Mouse (Mus musculus): ENCODE measurements around the gene Bdkrb2. TPM values are rescaled to one million over a fixed set of nuclear protein-coding genes. Genes with fewer than 3 reads are reported as not detected.
A peak's percentile ranks its signal among the peaks of the same experiment; 100 is the strongest.

Bdkrb2 gene
- total and polyA plus RNA-seq, 3 experiments, result 0.01 to 0.05 TPM; not detected in 1

DNA sequence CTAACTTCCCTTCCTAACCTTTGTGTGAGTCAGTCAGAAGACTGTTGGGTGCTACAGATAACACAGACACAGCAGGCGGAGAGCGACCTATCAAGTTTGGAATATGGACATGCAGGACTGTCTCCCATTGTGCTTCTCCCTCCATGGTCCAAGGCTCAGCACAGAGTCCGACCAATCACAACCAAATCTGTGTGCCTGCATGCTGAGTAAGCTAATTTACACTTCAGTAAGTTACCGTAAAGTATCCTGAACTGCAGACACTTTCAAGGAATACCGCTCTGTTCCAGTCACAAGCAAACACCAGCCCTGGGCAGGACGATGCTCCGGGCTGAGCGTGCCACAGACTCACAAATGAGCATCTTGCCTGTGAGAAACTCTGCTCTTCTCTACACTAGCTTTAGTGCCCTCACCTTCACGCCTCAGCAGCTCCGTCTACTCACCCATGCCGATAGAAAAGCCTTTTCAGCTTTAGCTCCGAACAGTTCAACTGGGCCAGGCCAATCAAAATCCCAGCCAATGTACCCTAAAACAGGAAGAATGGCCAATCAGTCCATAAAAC is 60.0 kb downstream of the Bdkrb2 start:
- Histone ChIP-seq H3K9me3 (replicated peaks) (no peaks in the 10 kb centered on the region), H3K27me3 (ENCODE audit: insufficient read depth, low read length) (no peaks in the 10 kb centered on the region), H3K4me1 (ENCODE audit: insufficient read depth, low read depth, low read length) (peaks cover 7% of the 10 kb centered on the region; the same call in 1 of the 2 replicates), H3K36me3 (replicated peaks) (peaks cover 85% of the 10 kb centered on the region), H3K4me3 (ENCODE audit: low read depth, low read length) (no peak overlapping the region)
- DNase-seq (ENCODE audit: low spot score), result no peak
- ATAC-seq (ENCODE audit: extremely low read depth, insufficient number of reproducible peaks, low FRiP score, poor library complexity, severe bottlenecking), result no peak
- TF ChIP-seq GATA1 (IDR thresholded peaks at IDR 0.05; ENCODE audit: borderline replicate concordance, low read length), result no peak
- TF ChIP-seq CTCF (IDR thresholded peaks at IDR 0.05; ENCODE audit: low read depth, low read length), result no peak
- TF ChIP-seq POLR2AphosphoS5 (IDR thresholded peaks at IDR 0.05; ENCODE audit: insufficient replicate concordance, low read depth, low read length), result no peak
- no peak for TF ChIP-seq TAL1 (conservative IDR thresholded peaks at IDR 0.05; ENCODE audit: low read depth, low read length)
- TF ChIP-seq GATA2 (IDR thresholded peaks at IDR 0.05; ENCODE audit: borderline replicate concordance, low read depth, low read length), result no peak

DNA sequence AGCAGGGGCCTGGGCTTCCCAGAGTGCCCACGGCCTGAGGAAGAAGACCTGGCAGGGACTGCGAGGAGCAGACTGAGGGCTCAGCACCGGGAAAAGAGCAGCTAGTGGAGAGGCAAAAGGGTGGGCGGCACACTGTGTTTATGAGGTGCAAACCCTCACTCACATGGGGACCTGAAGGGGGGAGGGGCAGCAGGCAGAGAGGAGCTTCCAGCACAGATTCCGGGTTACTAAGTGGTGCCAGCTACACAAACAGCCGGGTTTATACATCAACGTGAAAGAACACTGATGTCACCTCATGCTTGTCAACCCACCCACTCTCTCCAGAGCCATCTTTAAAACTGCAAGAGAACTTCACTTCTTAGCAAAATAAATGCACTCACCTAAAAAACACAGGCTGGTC is 62.8 kb downstream of the Bdkrb2 start:
- H3K36me3 ChIP-seq (replicated peaks), result peaks cover 72% of the 10 kb centered on the region
- H3K9me3 ChIP-seq (replicated peaks), result peaks cover 2% of the 10 kb centered on the region; the same call in 1 of the 2 replicates
- H3K27me3 ChIP-seq (ENCODE audit: insufficient read depth, low read length), result no peaks in the 10 kb centered on the region
- DNase-seq (ENCODE audit: low spot score) (no peak), ATAC-seq (ENCODE audit: extremely low read depth, insufficient number of reproducible peaks, low FRiP score, poor library complexity, severe bottlenecking) (no peak)
- H3K4me3 ChIP-seq (ENCODE audit: low read depth, low read length), result no peak overlapping the region
- peaks cover 2% of the 10 kb centered on the region; the same call in 1 of the 2 replicates for H3K4me1 ChIP-seq (ENCODE audit: insufficient read depth, low read depth, low read length)
- TF ChIP-seq GATA2 (IDR thresholded peaks at IDR 0.05; ENCODE audit: borderline replicate concordance, low read depth, low read length) (no peak), TAL1 (conservative IDR thresholded peaks at IDR 0.05; ENCODE audit: low read depth, low read length) (no peak), CTCF (IDR thresholded peaks at IDR 0.05; ENCODE audit: low read depth, low read length) (no peak), POLR2AphosphoS5 (IDR thresholded peaks at IDR 0.05; ENCODE audit: insufficient replicate concordance, low read depth, low read length) (no peak), GATA1 (IDR thresholded peaks at IDR 0.05; ENCODE audit: borderline replicate concordance, low read length) (no peak)

GRCm38 (mm10) chr12:105634374-105635067 is 71.5 kb downstream of the Bdkrb2 start:
- no peak for ATAC-seq (ENCODE audit: extremely low read depth, insufficient number of reproducible peaks, low FRiP score, poor library complexity, severe bottlenecking)

DNA sequence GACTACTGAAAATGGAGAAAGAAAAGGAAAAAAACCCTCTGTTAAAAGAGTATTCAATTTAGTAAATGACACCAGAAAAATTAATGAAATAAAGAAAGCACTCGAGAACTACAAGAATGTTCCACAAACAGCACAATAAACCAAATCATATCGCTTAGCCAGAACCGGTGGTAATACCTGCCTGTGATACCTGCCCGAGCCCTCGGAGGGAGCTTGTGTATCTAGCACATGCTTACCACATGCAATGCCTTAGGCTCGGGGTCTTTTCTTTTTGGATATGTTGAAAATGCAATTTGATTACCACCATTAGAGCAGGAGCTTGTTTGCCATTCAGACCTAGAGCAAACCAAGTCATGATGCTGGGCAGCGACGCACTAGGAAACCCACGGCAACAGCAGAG is 73.5 kb downstream of the Bdkrb2 start:
- Histone ChIP-seq H3K4me3 (ENCODE audit: low read depth, low read length) (no peak overlapping the region), H3K27me3 (ENCODE audit: insufficient read depth, low read length) (no peaks in the 10 kb centered on the region), H3K4me1 (ENCODE audit: insufficient read depth, low read depth, low read length) (0 out of 2 replicates have a peak, but pooled peaks cover 2% of the 10 kb centered on the region), H3K9me3 (replicated peaks) (peaks cover 6% of the 10 kb centered on the region; the same call in 1 of the 2 replicates), H3K36me3 (replicated peaks) (peaks cover 98% of the 10 kb centered on the region)
- TF ChIP-seq CTCF (IDR thresholded peaks at IDR 0.05; ENCODE audit: low read depth, low read length) (no peak), TAL1 (conservative IDR thresholded peaks at IDR 0.05; ENCODE audit: low read depth, low read length) (no peak), GATA2 (IDR thresholded peaks at IDR 0.05; ENCODE audit: borderline replicate concordance, low read depth, low read length) (no peak), POLR2AphosphoS5 (IDR thresholded peaks at IDR 0.05; ENCODE audit: insufficient replicate concordance, low read depth, low read length) (no peak), GATA1 (IDR thresholded peaks at IDR 0.05; ENCODE audit: borderline replicate concordance, low read length) (no peak)
- DNase-seq (ENCODE audit: low spot score) (no peak), ATAC-seq (ENCODE audit: extremely low read depth, insufficient number of reproducible peaks, low FRiP score, poor library complexity, severe bottlenecking) (no peak)

More at GRCm38 (mm10) chr12:105634374-105635067, 71.5 kb downstream of the Bdkrb2 start:
- H3K4me3 ChIP-seq (ENCODE audit: low read depth, low read length), result no peak overlapping the region
- DNase-seq (ENCODE audit: low spot score), result no peak
- H3K36me3 ChIP-seq (replicated peaks), result peaks cover 86% of the 10 kb centered on the region
- no peak for TF ChIP-seq POLR2AphosphoS5 (IDR thresholded peaks at IDR 0.05; ENCODE audit: insufficient replicate concordance, low read depth, low read length)
- no peak for TF ChIP-seq CTCF (IDR thresholded peaks at IDR 0.05; ENCODE audit: low read depth, low read length)
- no peak for TF ChIP-seq GATA1 (IDR thresholded peaks at IDR 0.05; ENCODE audit: borderline replicate concordance, low read length)
- TF ChIP-seq GATA2 (IDR thresholded peaks at IDR 0.05; ENCODE audit: borderline replicate concordance, low read depth, low read length), result no peak
- TF ChIP-seq TAL1 (conservative IDR thresholded peaks at IDR 0.05; ENCODE audit: low read depth, low read length), result no peak
- H3K27me3 ChIP-seq (ENCODE audit: insufficient read depth, low read length), result no peaks in the 10 kb centered on the region
- peaks cover 15% of the 10 kb centered on the region for H3K9me3 ChIP-seq (replicated peaks)
- 0 out of 2 replicates have a peak, but pooled peaks cover 2% of the 10 kb centered on the region for H3K4me1 ChIP-seq (ENCODE audit: insufficient read depth, low read depth, low read length)

- DNase-seq (ENCODE audit: low spot score) (no peak), ATAC-seq (ENCODE audit: extremely low read depth, insufficient number of reproducible peaks, low FRiP score, poor library complexity, severe bottlenecking) (no peak)
- peaks cover 3% of the 10 kb centered on the region; the same call in 1 of the 2 replicates for H3K9me3 ChIP-seq (replicated peaks)
- H3K4me1 ChIP-seq (ENCODE audit: insufficient read depth, low read depth, low read length), result 0 out of 2 replicates have a peak, but pooled peaks cover 2% of the 10 kb centered on the region
- peaks cover 98% of the 10 kb centered on the region for H3K36me3 ChIP-seq (replicated peaks)
- H3K4me3 ChIP-seq (ENCODE audit: low read depth, low read length), result no peak overlapping the region
- TF ChIP-seq CTCF (IDR thresholded peaks at IDR 0.05; ENCODE audit: low read depth, low read length) (peak; percentile 47; the same call in 1 of the 2 replicates), GATA2 (IDR thresholded peaks at IDR 0.05; ENCODE audit: borderline replicate concordance, low read depth, low read length) (no peak)
- H3K27me3 ChIP-seq (ENCODE audit: insufficient read depth, low read length), result no peaks in the 10 kb centered on the region
Measured at GRCm38 (mm10) chr12:105637554-105637953, 74.5 kb downstream of the Bdkrb2 start.

- Histone ChIP-seq H3K4me1 (ENCODE audit: insufficient read depth, low read depth, low read length) (no peaks in the 10 kb centered on the region), H3K36me3 (replicated peaks) (peaks cover 98% of the 10 kb centered on the region), H3K4me3 (ENCODE audit: low read depth, low read length) (no peak overlapping the region), H3K9me3 (replicated peaks) (no peaks in the 10 kb centered on the region), H3K27me3 (ENCODE audit: insufficient read depth, low read length) (no peaks in the 10 kb centered on the region)
- TF ChIP-seq GATA1 (IDR thresholded peaks at IDR 0.05; ENCODE audit: borderline replicate concordance, low read length) (no peak), POLR2AphosphoS5 (IDR thresholded peaks at IDR 0.05; ENCODE audit: insufficient replicate concordance, low read depth, low read length) (no peak), TAL1 (conservative IDR thresholded peaks at IDR 0.05; ENCODE audit: low read depth, low read length) (no peak), GATA2 (IDR thresholded peaks at IDR 0.05; ENCODE audit: borderline replicate concordance, low read depth, low read length) (no peak), CTCF (IDR thresholded peaks at IDR 0.05; ENCODE audit: low read depth, low read length) (no peak)
- DNase-seq (ENCODE audit: low spot score) (no peak), ATAC-seq (ENCODE audit: extremely low read depth, insufficient number of reproducible peaks, low FRiP score, poor library complexity, severe bottlenecking) (no peak)
Measured at GRCm38 (mm10) chr12:105642770-105643321, 79.8 kb downstream of the Bdkrb2 start.

Other genes starting within 250 kb of the Bdkrb2 start
- gene Tunar, start 229.4 kb upstream of the Bdkrb2 start, total RNA-seq (2014; fragmentation: Nextera tagmentation), result not detected in 2 replicates
- 0.11 and 0.12 TPM in 2 replicates for gene Tunar, start 229.4 kb upstream of the Bdkrb2 start, total RNA-seq (2017)
- gene Tunar, start 229.4 kb upstream of the Bdkrb2 start, polyA plus RNA-seq (2012), result not detected in 2 replicates
- not detected in 2 replicates for gene D430019H16Rik, start 109.4 kb upstream of the Bdkrb2 start, total RNA-seq (2014; fragmentation: Nextera tagmentation)
- 0.05 TPM in 1 of 2 replicates, not detected in the other for gene D430019H16Rik, start 109.4 kb upstream of the Bdkrb2 start, total RNA-seq (2017)
- not detected in 2 replicates for gene D430019H16Rik, start 109.4 kb upstream of the Bdkrb2 start, polyA plus RNA-seq (2012)
- not detected in 2 replicates for gene Bdkrb1, start 39.9 kb downstream of the Bdkrb2 start, total RNA-seq (2014; fragmentation: Nextera tagmentation)
- gene Bdkrb1, start 39.9 kb downstream of the Bdkrb2 start, total RNA-seq (2017), result not detected in 2 replicates
- gene Bdkrb1, start 39.9 kb downstream of the Bdkrb2 start, polyA plus RNA-seq (2012), result not detected in 2 replicates
- gene Gskip, start 121.6 kb downstream of the Bdkrb2 start, total RNA-seq (2014; fragmentation: Nextera tagmentation), result 34.6 and 37.2 TPM in 2 replicates
- gene Gskip, start 121.6 kb downstream of the Bdkrb2 start, total RNA-seq (2017), result 37.2 and 38.9 TPM in 2 replicates
- 2.9 and 3.3 TPM in 2 replicates for gene Gskip, start 121.6 kb downstream of the Bdkrb2 start, polyA plus RNA-seq (2012)
- gene Atg2b, start 122.0 kb downstream of the Bdkrb2 start, total RNA-seq (2014; fragmentation: Nextera tagmentation), result 128 and 135 TPM in 2 replicates
- 59.3 and 62.0 TPM in 2 replicates for gene Atg2b, start 122.0 kb downstream of the Bdkrb2 start, total RNA-seq (2017)
- 21.1 and 22.0 TPM in 2 replicates for gene Atg2b, start 122.0 kb downstream of the Bdkrb2 start, polyA plus RNA-seq (2012)
- 1.4 and 3.7 TPM in 2 replicates for gene Ak7, start 142.8 kb downstream of the Bdkrb2 start, total RNA-seq (2014; fragmentation: Nextera tagmentation)
- gene Ak7, start 142.8 kb downstream of the Bdkrb2 start, total RNA-seq (2017), result 0.23 and 0.44 TPM in 2 replicates
- 0.18 and 0.19 TPM in 2 replicates for gene Ak7, start 142.8 kb downstream of the Bdkrb2 start, polyA plus RNA-seq (2012)
- gene Papola, start 221.5 kb downstream of the Bdkrb2 start, total RNA-seq (2014; fragmentation: Nextera tagmentation), result 625 and 650 TPM in 2 replicates
- 232 and 258 TPM in 2 replicates for gene Papola, start 221.5 kb downstream of the Bdkrb2 start, total RNA-seq (2017)
- gene Papola, start 221.5 kb downstream of the Bdkrb2 start, polyA plus RNA-seq (2012), result 661 and 673 TPM in 2 replicates